Mouse (Mus musculus) ovary, adult 2 months (tissue): Measurements from ENCODE around the gene Pmel. TPM values are rescaled to one million over a fixed set of nuclear protein-coding genes. Genes with fewer than 3 reads are reported as not detected.

Experiments used
- polyA plus RNA-seq: library from polyadenylated mRNA; depleted of rRNA; stranded (reverse); fragments of >200 nt; gene quantifications from 2 replicates; pipeline ENCODE4 v1.2.3, GENCODE M21; 2012; rRNA removed

Pmel gene
- 1.5 and 1.9 TPM in 2 replicates for polyA plus RNA-seq

GRCm38 (mm10) chr10:128703895-128704294 is at the start of gene Pmel:
Pmel (plus strand) TSS chr10:128704195.

GRCm38 (mm10) chr10:128673763-128674468 is 30.1 kb upstream of the Pmel start, which contains the start of gene Suox:
Suox (minus strand) TSS chr10:128674073.

GRCm38 (mm10) chr10:128695992-128696807 is 7.8 kb upstream of the Pmel start, which contains the start of gene Rab5b:
Rab5b (minus strand) TSS chr10:128696264.

GRCm38 (mm10) chr10:128704491-128705316 is 709 bp downstream of the Pmel start, which contains the start of gene Cdk2:
Cdk2 (minus strand) TSS chr10:128705031.

GRCm38 (mm10) chr10:128744680-128745601 is 40.9 kb downstream of the Pmel start, which contains the start of gene Dgka:
Dgka (minus strand) TSS chr10:128744855.

GRCm38 (mm10) chr10:128747646-128748251 is 43.8 kb downstream of the Pmel start, which contains the start of gene Pym1:
Pym1 (plus strand) TSS chr10:128747889.

Other genes starting within 250 kb of the Pmel start
- 130 and 148 TPM in 2 replicates for gene Smarcc2, start 244.9 kb upstream of the Pmel start, polyA plus RNA-seq
- gene Myl6, start 210.1 kb upstream of the Pmel start, polyA plus RNA-seq = 1,000 and 1,018 TPM in 2 replicates
- 4.9 and 5.2 TPM in 2 replicates for gene Myl6b, start 205.5 kb upstream of the Pmel start, polyA plus RNA-seq
- 72.6 and 73.1 TPM in 2 replicates for gene Esyt1, start 178.3 kb upstream of the Pmel start, polyA plus RNA-seq
- 18.0 and 21.1 TPM in 2 replicates for gene Zc3h10, start 156.4 kb upstream of the Pmel start, polyA plus RNA-seq
- 2,417 and 2,489 TPM in 2 replicates for gene Rpl41, start 154.9 kb upstream of the Pmel start, polyA plus RNA-seq
- gene Pa2g4, start 138.2 kb upstream of the Pmel start, polyA plus RNA-seq = 14.1 and 17.1 TPM in 2 replicates
- gene Erbb3, start 114.5 kb upstream of the Pmel start, polyA plus RNA-seq = 6.8 and 6.9 TPM in 2 replicates
- 1,277 and 1,434 TPM in 2 replicates for gene Rps26, start 77.4 kb upstream of the Pmel start, polyA plus RNA-seq
- 2.2 and 3.8 TPM in 2 replicates for gene Ikzf4, start 58.2 kb upstream of the Pmel start, polyA plus RNA-seq
- gene Suox, start 30.1 kb upstream of the Pmel start, polyA plus RNA-seq = 6.7 and 11.9 TPM in 2 replicates
- 68.7 and 73.1 TPM in 2 replicates for gene Rab5b, start 7.9 kb upstream of the Pmel start, polyA plus RNA-seq
- gene Cdk2, start 836 bp downstream of the Pmel start, polyA plus RNA-seq = 17.5 and 21.4 TPM in 2 replicates
- gene Dgka, start 40.7 kb downstream of the Pmel start, polyA plus RNA-seq = 14.3 and 18.2 TPM in 2 replicates
- gene Pym1, start 43.7 kb downstream of the Pmel start, polyA plus RNA-seq = 20.8 and 23.0 TPM in 2 replicates
- 10.0 and 11.3 TPM in 2 replicates for gene Mmp19, start 86.7 kb downstream of the Pmel start, polyA plus RNA-seq
- 10.4 and 10.8 TPM in 2 replicates for gene Dnajc14, start 99.9 kb downstream of the Pmel start, polyA plus RNA-seq
- gene Tmem198b, start 100.2 kb downstream of the Pmel start, polyA plus RNA-seq = 34.2 and 35.6 TPM in 2 replicates
- 1.6 and 4.1 TPM in 2 replicates for gene Sarnp, start 113.1 kb downstream of the Pmel start, polyA plus RNA-seq
- gene Ormdl2, start 117.5 kb downstream of the Pmel start, polyA plus RNA-seq = 30.3 and 44.4 TPM in 2 replicates
- gene Gdf11, start 187.5 kb downstream of the Pmel start, polyA plus RNA-seq = 4.8 and 5.4 TPM in 2 replicates
- 152 and 168 TPM in 2 replicates for gene Cd63, start 196.8 kb downstream of the Pmel start, polyA plus RNA-seq
- 34.5 and 43.3 TPM in 2 replicates for gene Rdh5, start 218.7 kb downstream of the Pmel start, polyA plus RNA-seq
- 242 and 261 TPM in 2 replicates for gene Bloc1s1, start 219.8 kb downstream of the Pmel start, polyA plus RNA-seq
- 36.2 and 36.9 TPM in 2 replicates for gene Itga7, start 229.6 kb downstream of the Pmel start, polyA plus RNA-seq